Mouse (Mus musculus) heart, embryonic 11.5 days (tissue): ENCODE data around the gene Plk5. TPM values are rescaled to one million over a fixed set of nuclear protein-coding genes. Genes with fewer than 3 reads are reported as not detected.

Source experiments
- ATAC-seq: fragments of 200-750 bp; cut with Nextera tagmentation; replicated peaks from 2 replicates; pipeline ENCODE4 v1.8.0; 2017; ENCODE audit warnings: moderate library complexity; ENCODE audit not compliant: insufficient number of reproducible peaks, low FRiP score, low TSS enrichment
- H3K27ac ChIP-seq: fragments of 300-500 bp; sonication (generic); 2 replicates; pipeline ENCODE4 v1.5.1; 2014; ENCODE audit warnings: mild to moderate bottlenecking, low read depth, low read length
- H3K27me3 ChIP-seq: fragments of 300-500 bp; sonication (generic); 2 replicates; pipeline ENCODE4 v1.6.1; 2014; ENCODE audit warnings: mild to moderate bottlenecking, low read length, mixed read lengths; ENCODE audit not compliant: control insufficient read depth, insufficient read depth
- H3K36me3 ChIP-seq: fragments of 300-500 bp; sonication (generic); 2 replicates; pipeline ENCODE4 v1.6.1; 2014; ENCODE audit warnings: mild to moderate bottlenecking, low read length, moderate library complexity, mixed read lengths; ENCODE audit not compliant: control insufficient read depth, insufficient read depth
- H3K4me1 ChIP-seq: fragments of 300-500 bp; sonication (generic); 2 replicates; pipeline ENCODE4 v1.6.1; 2014; ENCODE audit warnings: low read length; ENCODE audit not compliant: control insufficient read depth, insufficient read depth
- H3K4me2 ChIP-seq: fragments of 300-500 bp; sonication (generic); 2 replicates; pipeline ENCODE4 v1.6.1; 2014; ENCODE audit warnings: mild to moderate bottlenecking, moderate library complexity
- H3K4me3 ChIP-seq: fragments of 300-500 bp; sonication (generic); 2 replicates; pipeline ENCODE4 v1.5.1; 2014; ENCODE audit warnings: low read depth, low read length
- H3K9ac ChIP-seq: fragments of 300-500 bp; sonication (generic); 2 replicates; pipeline ENCODE4 v1.6.1; 2014; ENCODE audit warnings: mild to moderate bottlenecking, low read depth, low read length, moderate library complexity
- H3K9me3 ChIP-seq: fragments of 300-500 bp; sonication (generic); replicated peaks from 2 replicates; pipeline ENCODE4 v1.6.1; 2016; ENCODE audit warnings: low read length; ENCODE audit not compliant: control insufficient read depth
- WGBS: fragments of 180-500 bp; shearing (Covaris S2); extraction: QIAGEN DNeasy Blood & Tissue Kit; methylation state at CpG from one replicate; pipeline ENCODE4 v1.1.7; 2014; ENCODE audit not compliant: insufficient replicate concordance; 5-methylcytosine and 5-hydroxymethylcytosine counted together
- polyA plus RNA-seq: library from polyadenylated mRNA; unstranded; fragments of >200 nt; fragmentation: Nextera tagmentation; extraction: Ambion mirVana; gene quantifications from 2 replicates; pipeline ENCODE4 v1.2.1, GENCODE M21; 2014

Plk5 gene
- polyA plus RNA-seq, 1 experiment from 2014 or later: not detected

DNA sequence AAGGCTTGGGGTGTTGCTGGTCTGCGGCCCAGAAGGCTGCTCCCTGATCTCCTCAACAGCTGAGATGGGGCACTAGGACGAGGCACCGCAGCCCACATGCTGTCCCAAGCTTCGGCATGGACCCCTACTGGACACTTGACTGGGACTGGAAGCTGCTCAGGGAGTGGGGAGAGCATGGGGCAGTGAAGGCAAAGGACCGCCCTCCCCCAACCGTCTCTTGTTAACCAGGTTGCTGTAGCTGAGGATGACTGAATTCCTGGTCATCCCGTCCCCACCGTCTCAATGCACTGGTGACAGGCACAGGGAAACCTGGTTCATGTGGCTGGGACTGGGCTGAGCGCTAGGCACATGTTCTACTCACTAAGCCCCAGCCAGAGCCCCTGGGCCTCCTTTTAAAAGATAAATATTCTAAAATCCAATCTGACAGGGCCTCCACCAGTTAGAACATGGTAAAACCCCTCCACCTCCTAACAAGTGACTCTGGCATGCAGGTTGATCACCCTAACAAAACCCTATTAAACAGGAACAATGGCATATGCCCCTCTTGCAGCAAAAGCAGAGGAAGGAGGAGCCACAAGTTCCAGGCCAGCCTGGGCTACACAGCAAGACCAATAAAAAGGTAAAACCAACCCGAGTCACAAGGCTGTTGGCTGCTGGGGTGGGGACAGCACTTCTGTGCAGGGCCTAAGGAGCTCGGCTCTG is 40.7 kb downstream of the Plk5 start:
- Histone ChIP-seq H3K27ac (no peak overlapping the region), H3K4me2 (peak overlapping the region; percentile 82), H3K4me3 (peak overlapping the region; percentile 84; the same call in 1 of the 2 replicates), H3K4me1 (peaks cover 20% of the 10 kb centered on the region), H3K27me3 (no peaks in the 10 kb centered on the region), H3K9ac (peak overlapping the region; percentile 96), H3K9me3 (no peaks in the 10 kb centered on the region), H3K36me3 (peaks cover 40% of the 10 kb centered on the region)
- no peak for ATAC-seq
- 86% methylated on average over 11 of the region's 11 CpGs for WGBS

DNA sequence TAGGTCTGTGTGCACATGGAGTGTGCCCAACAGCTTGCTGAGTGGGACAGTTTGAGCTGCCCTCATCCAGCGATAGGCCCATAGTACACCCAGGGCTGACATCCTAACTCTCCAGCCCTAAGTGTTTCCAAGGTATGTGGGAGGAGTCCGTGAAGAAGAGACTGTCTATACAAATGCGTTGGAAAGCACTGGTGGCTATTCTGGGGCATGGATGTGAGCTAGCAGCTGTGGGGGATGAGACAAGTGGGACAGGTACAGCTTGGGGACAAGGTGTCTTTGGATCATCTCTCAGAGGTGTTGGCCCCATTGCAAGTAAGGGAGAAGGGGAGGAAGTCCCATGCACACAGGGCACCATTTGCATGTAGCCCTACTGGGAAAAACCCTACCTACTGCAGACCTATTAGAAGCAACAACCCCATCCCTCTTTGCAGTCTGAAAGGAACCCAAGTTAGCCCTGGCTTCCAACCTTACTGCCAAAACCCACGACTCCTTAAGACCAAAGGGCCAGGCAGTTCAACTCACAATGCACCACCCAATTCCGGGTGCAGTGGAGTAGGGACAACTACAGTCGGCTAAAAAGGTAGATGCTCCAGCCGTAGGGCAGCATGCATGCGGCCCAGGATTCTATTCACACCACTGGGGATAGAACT is 41.4 kb downstream of the Plk5 start:
- Histone ChIP-seq H3K9me3 (no peaks in the 10 kb centered on the region), H3K27me3 (no peaks in the 10 kb centered on the region), H3K4me2 (peak overlapping the region; percentile 82), H3K4me3 (peak overlapping the region; percentile 84), H3K4me1 (peaks cover 20% of the 10 kb centered on the region), H3K9ac (peak overlapping the region; percentile 96), H3K36me3 (peaks cover 38% of the 10 kb centered on the region), H3K27ac (no peak overlapping the region)
- no peak for ATAC-seq
- WGBS: 67% methylated on average over 8 of the region's 8 CpGs

DNA sequence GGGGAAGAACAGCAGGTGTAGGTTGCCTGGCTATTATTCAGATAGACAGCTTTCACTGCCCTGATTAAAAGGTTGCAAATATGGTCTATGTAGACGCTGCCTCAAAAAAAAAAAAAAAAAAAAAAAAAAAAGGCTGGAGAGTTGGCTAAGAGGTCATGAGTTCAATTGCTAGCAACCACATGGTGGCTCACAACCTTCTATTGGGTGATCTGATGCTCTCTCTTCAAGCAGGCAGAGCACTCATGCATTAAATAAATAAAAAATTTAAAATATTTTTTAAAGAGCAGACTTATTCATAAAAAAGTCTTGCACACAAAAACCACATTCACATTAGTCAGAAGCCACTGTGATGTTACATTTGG is 41.9 kb downstream of the Plk5 start:
- peak overlapping the region; percentile 84 for H3K4me3 ChIP-seq
- peaks cover 38% of the 10 kb centered on the region for H3K36me3 ChIP-seq
- 5% methylated on average over 1 of the region's 1 CpGs for WGBS
- H3K9me3 ChIP-seq: no peaks in the 10 kb centered on the region
- peak overlapping the region; percentile 82 for H3K4me2 ChIP-seq
- no peaks in the 10 kb centered on the region for H3K27me3 ChIP-seq
- no peak for ATAC-seq
- H3K4me1 ChIP-seq: peaks cover 20% of the 10 kb centered on the region
- H3K27ac ChIP-seq: peak overlapping the region; percentile 99
- H3K9ac ChIP-seq: peak overlapping the region; percentile 96

DNA sequence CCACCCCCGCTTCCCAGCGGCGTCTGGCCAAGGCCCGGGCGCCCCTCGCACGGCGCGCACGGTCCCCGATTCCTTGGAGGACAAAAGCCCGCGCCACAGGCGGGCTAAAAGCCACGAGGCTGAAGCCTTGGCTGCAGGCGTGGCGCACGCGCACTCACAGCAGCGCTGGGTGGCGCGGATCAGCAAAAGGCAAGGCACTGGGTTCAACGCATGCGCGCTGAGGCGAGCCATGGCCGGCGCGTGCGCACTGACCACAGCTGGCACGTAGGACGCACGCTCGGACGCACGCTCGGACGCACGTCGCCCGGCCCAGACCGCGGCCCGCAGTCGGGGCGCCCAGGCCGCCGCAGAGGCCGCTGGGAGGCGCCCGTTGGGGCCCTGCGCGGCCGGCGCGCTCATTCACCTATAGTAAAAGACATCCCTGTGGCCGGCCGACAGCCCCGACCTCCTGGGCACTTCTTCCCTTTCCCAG is 42.5 kb downstream of the Plk5 start:
- WGBS: under 1% methylated on average over 53 of the region's 59 CpGs
- peak overlapping the region; percentile 82 for H3K4me2 ChIP-seq

DNA sequence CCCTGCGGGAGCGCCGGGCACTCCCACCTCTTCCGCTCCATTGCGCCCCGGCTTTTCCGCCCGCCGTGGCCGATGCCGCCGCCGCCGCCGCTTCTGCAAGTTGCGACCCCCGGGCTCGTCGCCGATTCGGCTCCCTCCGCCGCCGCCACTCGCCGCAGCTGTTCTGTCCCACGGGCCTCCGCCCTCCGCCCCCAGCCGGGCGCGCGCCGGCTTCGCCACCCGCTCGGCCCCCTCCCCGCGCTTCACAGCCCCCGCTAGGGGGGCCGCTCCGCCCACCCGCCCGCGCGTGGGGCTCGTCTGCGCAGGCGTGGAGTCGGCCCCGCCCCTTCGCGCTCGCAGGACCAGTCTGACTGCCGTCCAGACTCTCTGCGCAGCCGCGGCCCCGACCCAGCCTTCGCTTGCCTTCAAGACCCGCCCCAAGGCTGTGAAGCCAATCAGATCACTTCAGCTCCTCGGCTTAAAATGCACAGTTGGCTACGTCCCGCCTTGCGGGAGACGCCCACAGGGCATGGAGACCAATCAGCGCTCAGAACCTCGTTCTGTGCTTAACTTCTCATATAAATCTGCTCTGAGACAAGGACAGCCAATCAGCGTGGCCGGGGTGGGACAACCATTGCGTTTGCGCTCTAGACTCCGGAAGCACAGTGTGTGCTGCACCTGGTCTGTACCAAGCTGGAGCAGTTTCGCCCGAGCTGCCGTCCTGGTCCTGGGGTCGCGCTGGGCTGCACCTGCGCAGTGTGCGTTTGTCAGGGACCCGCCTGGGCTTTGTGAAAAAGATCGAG is 43.1 kb downstream of the Plk5 start, which contains the start of gene Mbd3:
Gene Mbd3 (minus strand): TSS at position 360 of the 782 bp plus-strand sequence.
- Histone ChIP-seq H3K27me3 (no peaks in the 10 kb centered on the region), H3K36me3 (peaks cover 36% of the 10 kb centered on the region), H3K4me3 (peak within 1 kb of the TSS; percentile 84), H3K4me2 (peak within 1 kb of the TSS; percentile 82), H3K9me3 (no peaks in the 10 kb centered on the region), H3K27ac (peak within 1 kb of the TSS; percentile 99), H3K4me1 (peaks cover 20% of the 10 kb centered on the region), H3K9ac (peak within 1 kb of the TSS; percentile 96)
- WGBS: under 1% methylated on average over 71 of the region's 82 CpGs
- ATAC-seq: peak; percentile 96

More for the DNA sequence above, 42.5 kb downstream of the Plk5 start:
- H3K9me3 ChIP-seq: no peaks in the 10 kb centered on the region
- H3K27ac ChIP-seq: peak overlapping the region; percentile 99
- peaks cover 20% of the 10 kb centered on the region for H3K4me1 ChIP-seq
- H3K9ac ChIP-seq: peak overlapping the region; percentile 96
- peak; percentile 80 for ATAC-seq
- H3K36me3 ChIP-seq: peaks cover 38% of the 10 kb centered on the region
- H3K4me3 ChIP-seq: peak overlapping the region; percentile 84
- H3K27me3 ChIP-seq: no peaks in the 10 kb centered on the region

DNA sequence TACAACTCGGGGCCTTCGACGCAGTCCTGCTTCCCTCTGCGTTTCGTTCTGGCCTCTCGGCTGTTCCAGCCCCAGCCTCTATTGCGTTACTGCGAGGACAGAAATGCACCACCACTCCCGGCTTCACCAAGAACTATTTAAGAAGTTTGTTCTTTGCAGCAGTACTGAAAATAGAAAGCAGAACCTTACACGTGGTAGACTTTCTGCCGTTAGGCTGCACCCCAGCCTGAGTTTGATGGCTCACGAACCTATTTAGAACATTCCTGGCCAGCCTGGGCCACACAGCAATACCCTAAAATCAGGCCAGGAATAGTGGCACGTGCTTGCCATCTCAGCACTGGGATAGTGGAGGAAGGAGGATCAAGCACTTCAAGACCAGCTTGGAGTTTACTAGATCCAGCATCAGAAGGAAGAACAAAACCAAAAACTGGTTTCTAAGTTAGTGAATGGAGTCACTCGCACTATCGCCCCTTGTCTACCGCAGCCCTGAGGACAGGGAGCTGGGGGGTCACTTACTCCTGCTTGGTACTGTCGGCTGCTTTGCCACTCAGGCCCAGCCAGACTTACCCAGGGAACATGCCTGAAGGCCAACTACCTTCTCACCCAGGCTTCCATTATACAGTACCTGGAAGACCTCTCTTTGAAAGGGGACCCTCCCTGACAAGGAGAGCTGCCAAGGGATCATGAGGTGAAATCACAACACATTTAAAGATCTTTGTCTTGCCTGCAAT is 43.9 kb downstream of the Plk5 start:
- WGBS: 15% methylated on average over 17 of the region's 17 CpGs
- H3K4me2 ChIP-seq: peak overlapping the region; percentile 82
- H3K4me3 ChIP-seq: peak overlapping the region; percentile 84
- peak overlapping the region; percentile 80 for H3K9ac ChIP-seq
- H3K9me3 ChIP-seq: no peaks in the 10 kb centered on the region
- H3K36me3 ChIP-seq: peaks cover 30% of the 10 kb centered on the region
- H3K4me1 ChIP-seq: peaks cover 24% of the 10 kb centered on the region
- H3K27ac ChIP-seq: peak overlapping the region; percentile 79
- H3K27me3 ChIP-seq: no peaks in the 10 kb centered on the region
- no peak for ATAC-seq

DNA sequence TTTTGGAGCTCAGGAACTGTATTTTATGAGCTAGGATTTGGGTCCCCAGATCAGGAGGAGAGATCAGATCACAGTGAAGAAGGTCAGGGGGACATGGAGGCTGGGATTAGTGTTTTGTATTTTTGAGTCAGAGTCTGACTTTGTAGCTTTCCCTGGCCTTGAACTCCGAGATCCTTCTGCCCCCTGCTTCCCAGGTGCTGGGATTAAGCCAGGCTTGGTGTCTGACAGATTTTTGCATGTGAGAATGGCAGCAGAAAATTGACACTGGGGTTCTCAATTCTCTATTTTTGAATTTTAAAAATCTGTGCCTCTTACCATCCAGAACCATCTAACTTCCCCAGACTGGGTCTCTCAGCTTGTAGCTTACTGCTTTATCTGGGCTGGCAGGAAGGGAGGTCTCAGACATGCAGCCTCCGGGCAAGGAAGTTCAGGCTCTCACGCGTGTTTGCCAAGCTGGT is 44.5 kb downstream of the Plk5 start:
- peaks cover 30% of the 10 kb centered on the region for H3K4me1 ChIP-seq
- peak overlapping the region; percentile 79 for H3K27ac ChIP-seq
- peak overlapping the region; percentile 80 for H3K9ac ChIP-seq
- ATAC-seq: no peak
- H3K9me3 ChIP-seq: no peaks in the 10 kb centered on the region
- peaks cover 24% of the 10 kb centered on the region for H3K36me3 ChIP-seq
- 62% methylated on average over 4 of the region's 4 CpGs for WGBS
- H3K27me3 ChIP-seq: no peaks in the 10 kb centered on the region
- H3K4me3 ChIP-seq: peak overlapping the region; percentile 84; the same call in 1 of the 2 replicates
- peak overlapping the region; percentile 82 for H3K4me2 ChIP-seq
